Mouse (Mus musculus) olfactory bulb, adult 2 months (tissue): ENCODE measurements around the gene Akna.

Source experiments
- CTCF ChIP-seq: fragments of 200-500 bp; IDR thresholded peaks from 2 replicates; pipeline ENCODE4 v1.5.1; 2012; ENCODE audit warnings: low read depth, mild to moderate bottlenecking, low read length, moderate library complexity; ENCODE audit not compliant: insufficient read depth
- POLR2A ChIP-seq: fragments of 200-500 bp; IDR thresholded peaks from 2 replicates; pipeline ENCODE4 v1.6.1; 2012; ENCODE audit warnings: mild to moderate bottlenecking, low read depth, low read length, moderate library complexity; ENCODE audit not compliant: insufficient read depth

DNA sequence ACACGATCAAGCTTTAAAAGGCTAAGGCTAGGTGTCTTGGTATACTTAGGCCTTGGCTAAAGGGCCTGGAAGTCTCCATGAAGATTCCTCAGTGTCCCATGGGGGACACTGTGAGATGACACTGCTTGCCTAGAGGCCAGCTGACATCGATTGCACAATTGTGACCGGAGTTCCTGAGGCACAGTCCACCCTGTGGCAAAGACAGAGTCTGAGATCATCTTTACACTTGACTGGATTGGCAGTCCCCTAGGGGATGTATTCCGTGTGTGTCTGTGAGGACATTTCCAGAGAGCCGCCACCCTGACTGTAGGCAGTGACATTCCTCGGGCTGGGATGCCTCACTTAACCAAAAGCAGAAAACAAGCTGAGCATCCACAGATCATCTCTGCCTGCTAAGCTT, 43.3 kb downstream of the Akna start:
- TF ChIP-seq CTCF (no peak), POLR2A (no peak)
